Mouse (Mus musculus) 416B (cell line): ENCODE data around the gene Tent5c.
"Not testable (repeated sequence)": the region's sequence is repeated elsewhere in the genome, so short reads cannot be mapped to it uniquely, and the experiment has no call there.

Experiments used
- DNase-seq: peaks from one replicate; pipeline ENCODE4 v3.0.0; 2011; ENCODE audit warnings: low read depth

Gene Tent5c

GRCm38 (mm10) chr3:100438461-100439002, 50.6 kb downstream of the Tent5c start:
- peak; percentile 31 for DNase-seq

- peak; percentile 12 for DNase-seq
These were observed 52.4 kb downstream of the Tent5c start for GRCm38 (mm10) chr3:100436756-100437155.

- no peak for DNase-seq
These were observed 57.4 kb downstream of the Tent5c start for GRCm38 (mm10) chr3:100431705-100432104.

- DNase-seq: no peak
These were observed 58.4 kb downstream of the Tent5c start for GRCm38 (mm10) chr3:100430731-100431130.

GRCm38 (mm10) chr3:100430101-100430500, 59.0 kb downstream of the Tent5c start:
- no peak for DNase-seq

- DNase-seq: peak; percentile 39
These were observed 59.5 kb downstream of the Tent5c start for GRCm38 (mm10) chr3:100429667-100430066.

GRCm38 (mm10) chr3:100427548-100427947, 61.6 kb downstream of the Tent5c start:
- DNase-seq: no peak

- DNase-seq: peak; percentile 65
These were observed 66.5 kb downstream of the Tent5c start for GRCm38 (mm10) chr3:100422392-100423167.

- DNase-seq: no peak
These were observed 67.8 kb downstream of the Tent5c start for GRCm38 (mm10) chr3:100421354-100421753.

- no peak for DNase-seq
These were observed 68.5 kb downstream of the Tent5c start for GRCm38 (mm10) chr3:100420691-100421056.

GRCm38 (mm10) chr3:100419962-100420690, 69.0 kb downstream of the Tent5c start:
- DNase-seq: no peak

- no peak for DNase-seq
These were observed 70.7 kb downstream of the Tent5c start for GRCm38 (mm10) chr3:100418387-100418786.

- DNase-seq: no peak
These were observed 71.3 kb downstream of the Tent5c start for GRCm38 (mm10) chr3:100417772-100418311.

- no peak for DNase-seq
These were observed 73.5 kb downstream of the Tent5c start for GRCm38 (mm10) chr3:100415671-100416070.

- not testable (repeated sequence) for DNase-seq
These were observed 75.5 kb downstream of the Tent5c start for GRCm38 (mm10) chr3:100413586-100413985.

- no peak for DNase-seq
These were observed 77.2 kb downstream of the Tent5c start for GRCm38 (mm10) chr3:100411945-100412344.

GRCm38 (mm10) chr3:100409280-100409679, 79.8 kb downstream of the Tent5c start:
- no peak for DNase-seq

GRCm38 (mm10) chr3:100408351-100409043, 80.6 kb downstream of the Tent5c start:
- no peak for DNase-seq

- no peak for DNase-seq
These were observed 86.5 kb downstream of the Tent5c start for GRCm38 (mm10) chr3:100402656-100403055.
